Mouse (Mus musculus) induced T-regulatory cell, adult 2 months (primary cell): ENCODE results near the gene Cdk9.

ENCODE experiments used
- DNase-seq: peaks from one replicate; pipeline ENCODE4 v3.0.0-alpha.2; 2012; ENCODE audit warnings: low read depth

The Cdk9 gene

GRCm38 (mm10) chr2:32712934-32713817 lies at the start of gene Cdk9:
TSS of gene Cdk9 (minus strand) at chr2:32713076.
- DNase-seq: peak; percentile 95

DNA sequence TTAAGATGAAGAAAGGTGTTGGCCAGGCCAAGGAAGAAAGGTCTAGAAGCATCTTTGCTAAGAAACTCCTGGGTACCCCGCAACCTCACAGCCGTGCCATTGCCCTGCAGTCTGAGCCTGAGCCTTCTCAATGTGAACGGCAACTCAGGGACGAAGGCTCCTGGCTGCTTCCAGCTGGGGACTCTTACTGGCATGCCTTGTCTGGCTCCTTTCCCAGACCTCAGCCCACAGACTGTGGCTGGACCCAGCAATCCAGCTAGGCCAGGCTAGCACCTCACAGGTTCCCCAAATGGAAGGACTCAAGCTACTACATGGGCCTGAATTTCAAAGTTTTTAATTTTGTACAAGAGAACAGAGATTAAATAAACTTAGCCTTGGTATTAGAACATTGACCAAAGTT lies 49.0 kb upstream of the Cdk9 start:
- no peak for DNase-seq

DNA sequence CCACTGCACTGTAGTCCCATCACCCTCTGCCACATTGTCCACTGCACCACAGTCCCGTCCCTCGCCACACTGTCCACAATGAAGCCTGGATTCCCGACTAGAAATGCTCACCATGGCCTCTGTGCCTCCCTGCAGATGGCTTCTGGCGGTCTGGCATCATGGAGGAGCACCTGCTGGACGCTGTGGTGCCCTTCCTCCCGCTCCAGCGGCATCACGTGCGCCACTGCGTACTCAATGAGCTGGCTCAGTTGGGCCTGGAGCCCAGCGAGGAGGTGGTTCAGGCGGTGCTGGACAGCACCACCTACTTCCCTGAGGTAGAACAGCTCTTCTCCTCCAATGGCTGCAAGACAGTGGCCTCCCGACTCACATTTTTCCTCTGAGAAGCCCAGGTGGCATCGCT lies 48.5 kb upstream of the Cdk9 start:
- DNase-seq: no peak

- no peak for DNase-seq
Measured at GRCm38 (mm10) chr2:32759001-32759400, 46.1 kb upstream of the Cdk9 start.

DNA sequence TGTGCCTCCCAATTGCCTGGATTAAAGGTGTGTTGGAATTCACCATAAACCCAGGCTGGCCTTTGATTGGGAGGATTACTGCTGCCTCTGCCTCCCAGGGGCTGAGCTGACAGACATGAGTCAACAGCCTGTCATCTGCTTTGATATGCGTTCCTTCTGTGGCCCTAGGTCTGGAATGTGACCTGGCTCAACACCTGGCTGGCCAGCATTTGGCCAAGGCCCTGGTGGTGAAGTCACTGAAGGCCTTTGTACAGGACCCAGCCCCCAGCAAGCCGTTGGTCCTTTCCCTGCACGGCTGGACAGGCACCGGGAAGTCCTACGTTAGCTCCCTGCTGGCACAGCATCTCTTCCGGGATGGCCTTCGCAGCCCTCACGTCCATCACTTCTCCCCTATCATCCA lies 45.6 kb upstream of the Cdk9 start:
- no peak for DNase-seq

DNA sequence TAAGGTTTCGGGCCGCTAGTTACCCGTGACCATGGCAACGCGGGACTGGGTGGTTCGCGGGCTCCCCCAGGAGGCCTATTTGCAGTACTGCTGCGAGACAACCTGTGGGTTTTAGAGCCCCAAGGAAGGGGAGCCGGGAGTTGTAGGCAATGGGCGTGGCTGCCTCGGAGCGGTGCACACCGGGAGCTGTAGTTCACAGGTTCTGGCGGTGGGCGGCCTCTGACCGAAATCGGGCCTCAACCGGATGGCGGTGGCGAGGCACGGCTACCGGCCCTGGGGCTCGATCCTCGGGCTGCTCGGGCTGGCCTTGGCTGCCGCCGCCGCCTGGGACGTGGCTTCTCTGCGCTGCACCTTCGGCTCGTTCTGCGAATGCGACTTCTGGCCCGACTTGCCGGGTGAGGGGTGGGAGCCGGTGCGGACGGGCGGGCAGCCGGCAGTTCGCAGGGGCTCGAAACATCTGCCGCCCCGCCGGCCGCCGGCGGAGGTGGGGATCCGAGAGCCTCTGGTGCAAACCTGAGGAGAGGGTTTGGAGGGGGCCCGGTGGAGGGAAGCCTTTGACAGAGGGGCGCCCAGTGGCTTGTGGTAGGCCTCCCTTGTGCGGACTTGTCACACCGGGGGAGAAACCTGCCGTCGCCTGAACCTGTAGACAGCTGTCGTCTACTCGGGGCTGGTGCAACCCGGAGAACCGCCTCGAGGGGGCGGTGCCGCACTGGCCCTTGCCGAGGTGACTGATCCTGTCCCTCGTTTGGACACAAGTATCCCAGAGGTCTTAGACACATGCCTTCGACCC lies 44.4 kb upstream of the Cdk9 start, which contains the start of gene Tor2a:
Gene Tor2a, plus strand, starts transcription at position 179 of the 790 bp plus-strand sequence.
- DNase-seq: peak; percentile 99

- no peak for DNase-seq
Measured at GRCm38 (mm10) chr2:32756674-32757055, 43.8 kb upstream of the Cdk9 start.

DNA sequence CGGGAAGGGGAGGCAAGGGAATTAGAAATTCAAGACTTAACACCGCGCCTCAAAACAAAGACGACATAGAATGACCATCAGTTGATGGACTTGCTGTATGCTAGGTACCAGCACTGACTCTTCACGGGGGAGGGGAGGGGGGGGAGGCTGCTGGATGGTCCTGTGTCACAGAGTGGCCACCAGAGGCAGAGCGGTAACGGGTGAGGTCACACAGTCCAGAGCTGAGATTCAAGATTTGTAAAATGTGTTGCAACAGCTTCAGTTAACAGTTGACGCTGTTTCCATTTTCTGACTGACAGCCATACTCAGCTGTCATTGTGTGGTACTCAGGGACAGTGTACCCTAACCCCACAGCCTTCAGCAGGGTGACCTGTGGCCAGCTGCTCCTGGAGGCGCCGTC lies 39.3 kb upstream of the Cdk9 start:
- DNase-seq: no peak

- DNase-seq: no peak
Measured at GRCm38 (mm10) chr2:32751665-32752033, 38.8 kb upstream of the Cdk9 start.

GRCm38 (mm10) chr2:32750887-32751664 lies 38.2 kb upstream of the Cdk9 start:
- DNase-seq: no peak

DNA sequence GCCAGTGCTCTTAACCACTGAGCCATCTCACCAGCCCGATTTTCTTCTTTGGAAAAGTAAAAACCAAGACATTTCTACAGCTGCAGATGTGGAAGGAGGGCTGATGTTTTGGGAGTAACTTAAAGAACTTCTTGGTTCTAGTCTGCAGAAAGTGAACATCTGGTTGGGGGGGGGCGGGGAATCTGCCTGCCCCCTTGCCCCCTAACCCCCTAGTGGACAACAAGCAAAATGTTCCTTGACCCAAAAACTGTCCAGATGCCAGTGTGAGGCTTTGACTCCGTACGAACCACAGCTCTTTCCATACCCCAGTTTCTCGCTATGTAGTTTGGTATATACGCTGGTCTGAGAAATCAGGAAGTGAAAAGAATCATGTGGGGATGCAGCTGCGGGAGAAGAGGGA lies 37.3 kb upstream of the Cdk9 start:
- DNase-seq: no peak

- DNase-seq: no peak
Measured at GRCm38 (mm10) chr2:32749082-32749481, 36.2 kb upstream of the Cdk9 start.

DNA sequence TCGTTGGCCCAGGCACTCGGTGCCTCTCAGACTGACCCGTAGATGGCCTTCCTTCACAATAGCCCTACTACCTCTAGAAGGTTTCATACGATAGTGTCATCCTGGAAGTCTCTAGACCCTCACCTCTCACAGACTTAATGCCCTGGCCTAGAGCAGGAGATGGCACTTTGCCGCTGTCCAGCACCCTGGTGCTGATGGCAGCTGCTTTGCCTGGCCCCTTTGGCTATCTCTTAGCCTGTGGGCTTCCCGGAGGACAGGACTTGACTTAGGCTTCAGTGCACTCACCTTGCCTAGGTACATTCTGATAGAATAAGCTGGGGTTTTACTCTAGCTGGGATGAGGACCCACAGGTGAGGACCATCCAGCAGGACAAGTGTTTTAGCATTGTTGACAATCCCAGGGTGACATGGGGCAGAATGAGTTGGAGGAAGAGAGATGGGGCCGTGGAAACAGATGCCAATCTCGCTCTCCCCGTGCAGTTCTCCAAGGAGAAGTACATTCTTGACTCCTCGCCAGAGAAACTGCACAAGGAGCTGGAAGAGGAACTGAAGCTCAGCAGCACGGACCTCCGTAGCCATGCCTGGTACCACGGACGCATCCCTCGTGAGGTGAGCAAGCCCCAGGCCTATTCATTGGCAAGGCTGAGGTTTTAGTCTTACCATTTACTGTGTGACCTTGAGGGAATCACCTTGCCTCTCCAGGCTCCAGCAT lies 31.6 kb upstream of the Cdk9 start:
- DNase-seq: no peak

DNA sequence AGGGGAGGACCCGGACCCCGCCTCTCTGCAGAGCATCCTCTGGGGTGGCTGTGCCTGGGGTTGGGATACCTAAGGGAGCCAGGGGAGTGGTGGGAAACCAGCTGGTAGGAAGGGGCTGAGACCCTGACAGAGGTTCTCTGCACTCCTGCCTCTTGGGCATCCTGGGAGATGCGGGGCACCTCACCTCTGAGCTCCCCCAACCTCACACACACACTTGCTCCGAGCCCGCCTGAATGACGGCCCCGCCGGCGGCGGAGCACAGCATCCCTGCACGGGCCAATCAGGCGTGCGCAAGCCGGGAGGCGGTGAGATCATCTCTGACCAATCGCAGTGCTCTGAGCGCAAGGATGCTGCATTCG lies 29.3 kb upstream of the Cdk9 start:
- DNase-seq: no peak

GRCm38 (mm10) chr2:32741273-32742172 lies 28.6 kb upstream of the Cdk9 start:
- DNase-seq: no peak

DNA sequence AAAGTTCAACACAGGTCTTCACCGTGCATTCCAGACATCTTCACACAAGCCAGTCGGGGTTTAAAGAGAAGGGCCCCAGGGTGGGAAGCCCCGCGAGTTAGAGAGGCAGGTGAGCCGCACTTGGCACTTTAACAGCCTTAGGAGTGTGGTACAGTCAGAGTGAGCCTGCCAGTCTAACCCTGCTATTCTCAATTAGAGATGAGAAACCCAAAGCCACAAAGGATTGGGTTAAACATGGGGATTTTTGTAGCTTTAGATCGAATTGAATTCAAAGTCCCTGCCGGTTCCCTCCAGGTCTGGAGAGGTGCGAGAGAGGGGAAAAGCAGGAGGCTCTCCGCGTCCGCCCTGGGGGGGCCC lies 28.0 kb upstream of the Cdk9 start, which contains the start of gene 6330409D20Rik:
Gene 6330409D20Rik, minus strand, starts transcription at position 101 of the 357 bp plus-strand sequence.
- no peak for DNase-seq

GRCm38 (mm10) chr2:32739311-32739710 lies 26.4 kb upstream of the Cdk9 start:
- DNase-seq: no peak

DNA sequence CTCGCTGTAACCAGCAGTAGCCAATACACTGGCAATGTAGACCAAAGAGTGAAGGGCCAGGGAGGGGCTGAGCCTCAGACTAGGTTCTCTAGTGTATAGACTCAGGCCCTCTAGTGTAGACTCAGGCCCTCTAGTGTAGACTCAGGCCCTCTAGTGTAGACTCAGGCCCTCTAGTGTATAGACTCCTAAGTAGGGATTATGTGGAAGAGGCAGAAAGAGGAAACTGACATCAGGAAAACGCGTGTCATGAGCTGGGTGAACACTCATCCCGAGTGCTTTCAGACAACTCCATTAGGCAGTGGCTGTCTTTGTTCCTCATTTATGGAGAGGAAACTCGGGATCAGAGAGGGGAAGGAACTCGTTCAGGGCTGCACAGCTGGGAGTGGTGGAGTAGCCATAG lies 24.1 kb upstream of the Cdk9 start:
- no peak for DNase-seq

- DNase-seq: no peak
Measured at GRCm38 (mm10) chr2:32736306-32736829, 23.5 kb upstream of the Cdk9 start.

GRCm38 (mm10) chr2:32734933-32735332 lies 22.1 kb upstream of the Cdk9 start:
- no peak for DNase-seq

GRCm38 (mm10) chr2:32734480-32734879 lies 21.6 kb upstream of the Cdk9 start:
- DNase-seq: no peak
